Mouse (Mus musculus): ENCODE results near the gene Gimap9.

Gimap9 gene

DNA sequence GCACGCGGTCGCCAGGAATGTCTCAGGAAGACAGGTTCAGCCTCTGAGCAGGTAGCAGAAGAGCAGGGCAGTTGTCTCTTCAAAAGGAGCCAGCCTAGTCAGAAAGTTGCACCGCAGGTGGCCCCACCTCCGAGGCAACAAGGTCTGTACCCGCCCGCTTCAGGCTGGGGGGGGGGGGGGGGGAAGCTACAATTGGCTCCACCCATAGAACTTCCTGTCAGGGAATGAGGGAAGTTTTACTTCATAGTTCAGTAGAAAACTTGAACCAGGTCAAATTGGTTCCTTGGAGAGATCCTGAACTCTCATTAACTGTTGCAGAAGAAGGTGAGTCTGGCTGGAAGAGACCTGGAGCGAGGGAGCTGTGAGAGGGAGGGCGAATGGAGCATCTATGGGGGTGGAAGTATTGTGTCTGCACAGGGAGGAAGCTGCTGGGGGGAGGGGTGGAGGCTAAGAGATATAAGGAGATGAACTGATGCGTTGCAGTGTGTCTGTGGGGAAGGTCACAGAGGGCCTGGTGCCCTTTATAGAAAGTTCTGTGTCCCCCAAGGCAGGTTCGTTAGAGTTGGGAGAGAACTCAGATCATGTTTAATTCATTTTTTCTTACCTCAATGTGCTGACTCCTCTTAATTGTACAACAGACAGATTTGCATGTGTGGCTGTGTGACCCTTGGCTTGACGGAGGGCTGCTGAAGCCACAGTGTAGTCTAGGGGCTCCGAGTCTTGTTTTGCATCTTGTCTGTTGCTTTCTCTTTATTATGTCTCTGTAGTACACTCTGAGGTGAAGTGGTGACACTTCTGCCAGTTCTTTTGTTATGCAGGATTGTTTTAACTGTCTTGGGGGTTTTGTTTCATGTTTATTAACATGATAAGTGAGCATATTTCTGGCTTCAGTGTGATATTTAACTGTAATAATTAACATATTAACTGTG, at the start of gene Gimap9:
Gene Gimap9 (plus strand): TSS at position 199 of the 929 bp plus-strand sequence.
- peak; percentile 40 to 49 for DNase-seq

DNA sequence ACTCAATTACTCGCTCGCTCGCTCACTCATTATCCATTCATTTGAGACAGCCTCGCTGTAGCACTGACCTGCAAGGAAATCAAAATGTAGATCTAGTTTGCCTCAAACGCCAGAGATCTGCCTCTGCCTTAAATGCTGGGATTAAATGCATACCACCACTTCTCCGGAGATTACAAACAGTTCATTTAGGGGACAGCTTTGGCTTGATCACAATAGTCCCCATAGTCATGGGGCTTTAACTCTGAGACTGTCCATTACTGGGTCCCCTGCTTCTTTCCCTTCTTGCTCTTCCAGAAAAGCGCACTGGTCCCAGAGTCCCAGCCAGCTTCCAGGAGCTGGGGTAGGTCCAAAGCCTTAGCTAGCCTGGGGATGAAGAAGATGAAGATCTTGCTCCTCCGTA, 49.5 kb upstream of the Gimap9 start, which contains the start of gene AI854703:
Gene AI854703 (plus strand): TSS at position 301 of the 400 bp plus-strand sequence.
- no peak for DNase-seq

DNA sequence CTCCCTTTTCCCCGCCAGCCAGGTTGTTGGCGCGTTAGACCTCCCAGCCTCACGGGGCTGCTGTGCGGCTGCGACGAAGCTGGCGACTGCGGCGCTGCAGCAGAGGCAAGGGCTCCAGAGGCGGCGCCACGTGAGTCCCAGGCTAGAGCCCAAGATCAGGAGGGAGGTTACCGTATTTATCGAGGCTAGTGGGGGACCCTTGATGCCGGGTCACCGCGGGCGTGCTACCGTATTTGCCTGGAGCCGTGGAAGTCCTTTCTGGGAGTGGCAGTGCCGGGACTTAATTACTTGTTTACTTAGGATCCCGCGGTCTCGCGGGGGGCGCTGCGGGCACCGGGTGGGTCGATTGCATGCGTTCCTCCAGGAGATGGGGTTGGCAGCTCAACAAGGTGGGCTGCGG, 48.9 kb upstream of the Gimap9 start:
- peak; percentile 20 to 23 for DNase-seq

DNA sequence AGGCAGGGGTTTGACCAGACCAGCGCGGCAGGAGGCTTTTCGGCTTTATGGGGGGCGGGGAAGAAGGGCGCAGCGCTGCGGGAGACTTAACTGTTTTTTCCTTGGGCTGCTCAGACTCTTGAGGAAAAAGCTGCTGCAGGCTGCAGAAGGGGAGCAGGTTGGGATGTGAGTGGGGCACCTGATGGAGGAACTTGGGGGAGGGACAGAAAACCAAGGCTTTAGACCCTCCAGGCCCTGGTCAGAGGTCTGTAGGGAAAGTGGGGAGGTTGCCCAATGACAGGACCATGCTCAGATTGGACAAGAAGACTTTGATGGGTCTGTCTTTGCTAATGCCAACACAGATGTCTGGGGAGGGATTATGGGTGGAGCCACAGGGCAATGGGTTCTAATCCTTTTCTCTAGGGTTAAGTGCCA, 48.4 kb upstream of the Gimap9 start:
- DNase-seq, result no peak

DNA sequence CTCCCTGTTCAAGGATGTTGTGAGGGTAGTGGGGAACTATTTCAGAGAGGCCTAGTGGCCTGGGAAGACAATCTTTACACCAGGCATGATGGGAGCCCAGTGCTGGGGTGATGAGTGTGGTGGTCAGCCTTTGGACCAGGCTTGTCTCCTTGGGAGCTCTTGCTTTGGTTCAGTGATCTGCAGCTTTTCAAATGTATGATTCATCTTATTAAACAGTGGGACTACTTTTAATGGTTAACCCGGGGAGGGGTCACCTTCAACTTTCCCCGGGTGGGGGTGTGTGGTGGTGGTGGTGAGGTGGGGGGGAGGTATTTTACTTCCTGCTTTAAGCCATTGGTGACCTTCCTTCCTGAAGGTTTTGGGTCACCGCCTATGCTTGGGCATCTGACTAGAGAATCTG, 47.6 kb upstream of the Gimap9 start:
- DNase-seq, result no peak

DNA sequence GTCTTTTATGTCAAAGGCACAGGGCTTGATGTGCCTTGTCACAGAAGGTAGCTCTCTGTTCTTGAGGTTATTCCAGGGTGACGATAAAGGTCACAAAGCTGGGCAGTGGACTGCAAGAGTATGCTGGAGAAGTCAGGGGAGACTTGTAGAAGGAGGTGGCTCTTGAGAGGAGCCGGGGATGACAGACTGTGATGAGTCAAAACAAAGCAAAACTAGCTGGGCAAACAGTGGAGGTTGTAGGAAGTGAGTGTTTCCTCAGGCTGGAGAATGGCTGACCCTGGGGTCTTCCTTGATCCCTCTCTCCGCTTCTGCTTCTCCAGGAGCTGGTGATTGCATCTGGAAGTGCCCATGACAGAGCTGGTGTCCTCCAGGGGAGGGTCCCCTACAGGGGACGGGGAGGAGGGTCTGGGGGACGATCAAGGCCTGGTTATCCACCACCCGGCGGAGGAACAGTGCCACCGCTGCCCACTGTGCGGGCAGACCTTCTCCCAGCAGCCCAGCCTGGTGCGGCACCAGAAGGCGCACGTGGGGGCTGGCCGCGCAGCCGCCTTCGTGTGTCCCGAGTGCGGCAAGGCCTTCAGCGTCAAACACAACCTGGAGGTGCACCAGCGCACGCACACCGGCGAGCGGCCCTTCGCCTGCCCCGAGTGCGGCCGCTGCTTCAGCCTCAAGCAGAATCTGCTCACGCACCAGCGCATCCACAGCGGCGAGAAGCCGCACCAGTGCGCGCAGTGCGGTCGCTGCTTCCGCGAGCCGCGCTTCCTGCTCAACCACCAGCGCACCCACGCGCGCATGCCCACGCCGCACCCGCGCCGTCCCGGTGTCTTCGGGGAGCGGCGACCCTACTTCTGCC, 46.9 kb upstream of the Gimap9 start:
- DNase-seq, result no peak

DNA sequence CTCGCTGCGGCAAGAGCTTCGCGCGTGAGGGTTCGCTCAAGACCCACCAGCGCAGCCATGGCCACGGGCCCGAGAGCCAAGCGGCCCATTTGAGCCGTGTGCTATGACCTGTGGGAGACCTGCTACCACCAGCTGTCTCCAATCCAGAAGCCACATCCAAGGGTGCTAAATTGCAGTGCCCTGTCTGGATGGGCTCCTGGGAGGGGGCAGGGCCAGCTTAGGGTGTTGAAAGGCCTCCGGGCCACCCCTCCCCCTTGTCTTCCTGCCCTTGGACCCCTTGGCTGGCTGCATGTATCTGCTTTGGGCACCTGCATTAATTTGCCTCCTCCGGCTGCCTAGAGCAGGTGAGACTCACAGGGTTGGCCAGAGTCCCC, 46.3 kb upstream of the Gimap9 start:
- DNase-seq, result no peak

DNA sequence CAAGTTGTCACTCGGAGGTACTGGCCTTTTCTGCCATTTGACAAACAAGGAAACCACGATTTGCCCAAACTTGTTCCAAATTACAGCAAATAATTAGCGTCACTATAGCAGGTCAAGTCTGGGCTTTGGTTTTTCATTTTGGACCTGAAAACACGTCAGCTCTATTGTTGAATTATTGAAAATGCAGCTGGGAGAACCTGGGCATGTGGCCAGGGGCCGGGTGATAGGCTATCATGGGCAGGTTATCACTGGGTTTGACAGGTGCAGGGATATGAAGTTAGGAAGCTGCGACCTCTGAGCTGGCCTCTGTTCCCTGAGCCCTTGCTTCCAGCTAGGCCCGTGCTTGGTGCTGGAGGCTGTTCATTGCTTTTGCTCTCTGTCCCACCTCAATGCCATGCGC, 45.1 kb upstream of the Gimap9 start:
- no peak for DNase-seq

DNA sequence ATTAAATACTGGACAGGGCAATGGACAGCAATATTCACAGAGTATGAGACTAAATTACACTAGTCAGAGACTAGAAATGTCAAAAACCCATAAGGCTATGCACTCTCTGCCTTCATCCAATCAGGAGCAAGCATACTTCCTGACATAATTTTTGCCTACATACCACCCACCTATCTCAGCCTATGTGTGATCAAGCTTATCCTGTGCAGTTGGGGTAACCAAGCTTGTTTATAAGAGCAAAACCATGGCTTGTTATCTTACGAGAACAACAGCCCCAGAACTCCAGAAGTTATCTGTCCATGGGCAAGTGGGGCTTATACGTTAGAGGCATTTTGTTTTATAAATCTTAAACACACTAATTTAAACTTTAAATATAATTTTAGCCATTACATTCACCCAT, 40.8 kb upstream of the Gimap9 start:
- no peak for DNase-seq

DNA sequence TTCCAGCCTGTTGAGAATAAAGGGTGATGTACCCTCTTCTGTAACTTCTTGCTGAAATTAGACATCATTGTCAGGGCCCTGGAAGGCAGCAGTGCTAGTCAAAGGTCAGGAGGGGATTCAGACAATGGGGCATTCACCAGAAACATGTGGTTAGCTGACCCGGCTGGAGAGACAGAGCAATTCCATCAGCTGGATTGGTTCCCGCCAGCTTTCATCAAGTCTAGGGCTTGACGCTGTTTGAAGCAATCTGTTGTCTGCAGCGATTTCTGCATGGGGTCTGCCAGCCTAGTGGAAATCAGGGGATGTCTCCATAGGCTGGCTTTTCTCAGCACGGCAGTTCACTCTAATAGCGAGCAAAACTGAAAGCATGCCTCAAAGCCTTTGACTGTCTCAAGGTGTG, 39.4 kb upstream of the Gimap9 start:
- no peak for DNase-seq

DNA sequence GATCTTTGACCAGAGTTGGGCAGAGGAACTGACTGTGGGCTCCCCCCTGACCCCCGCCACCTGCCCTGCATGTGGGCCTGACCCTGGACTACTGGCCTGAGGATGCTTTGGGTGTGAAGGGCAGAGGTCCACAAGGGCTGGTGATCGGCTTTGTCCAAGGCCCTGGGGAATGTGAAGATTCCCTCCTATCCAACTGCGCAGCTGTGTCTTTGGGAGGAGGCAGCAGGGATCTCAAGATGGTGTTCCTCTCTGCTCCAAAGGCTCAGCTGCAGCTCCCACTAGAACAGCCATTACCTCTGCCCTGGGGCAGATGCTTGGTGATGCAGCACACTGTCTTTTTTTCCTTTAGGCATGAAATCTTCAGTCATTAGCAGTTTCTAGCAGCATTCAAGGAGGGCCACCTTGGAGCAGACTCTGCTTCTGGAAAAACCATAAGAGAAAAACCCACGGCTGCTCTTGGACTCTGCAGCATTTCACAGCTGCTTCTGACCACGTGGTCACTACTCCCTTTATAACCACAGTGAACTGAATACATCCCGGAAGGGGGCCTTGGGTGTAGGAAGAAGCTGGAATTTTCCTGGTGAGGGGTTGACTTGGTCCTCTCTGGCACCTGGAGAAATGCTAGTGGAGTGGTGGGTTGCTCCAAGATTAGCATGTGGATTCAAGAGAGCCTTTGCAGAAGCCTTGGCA, 38.0 kb upstream of the Gimap9 start:
- DNase-seq, result no peak

DNA sequence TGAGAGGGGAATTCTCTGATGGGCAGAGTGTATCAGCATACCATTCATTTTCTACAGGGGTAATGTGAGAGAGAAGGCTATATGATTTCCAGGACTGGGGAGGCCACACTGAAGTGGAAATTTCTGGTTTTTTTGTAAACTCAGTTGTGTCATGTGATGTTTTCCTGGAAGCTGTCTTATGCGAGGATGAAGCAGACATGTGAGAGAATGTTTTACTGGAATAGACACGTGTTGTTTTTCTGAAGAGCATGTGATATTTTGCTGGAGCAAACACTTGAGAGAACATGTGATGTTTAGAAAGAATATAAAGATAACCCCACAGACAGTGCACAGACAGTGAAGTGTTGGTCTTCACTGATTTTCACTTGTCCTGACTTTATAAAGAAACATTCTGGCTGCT, 37.4 kb upstream of the Gimap9 start:
- DNase-seq, result no peak

DNA sequence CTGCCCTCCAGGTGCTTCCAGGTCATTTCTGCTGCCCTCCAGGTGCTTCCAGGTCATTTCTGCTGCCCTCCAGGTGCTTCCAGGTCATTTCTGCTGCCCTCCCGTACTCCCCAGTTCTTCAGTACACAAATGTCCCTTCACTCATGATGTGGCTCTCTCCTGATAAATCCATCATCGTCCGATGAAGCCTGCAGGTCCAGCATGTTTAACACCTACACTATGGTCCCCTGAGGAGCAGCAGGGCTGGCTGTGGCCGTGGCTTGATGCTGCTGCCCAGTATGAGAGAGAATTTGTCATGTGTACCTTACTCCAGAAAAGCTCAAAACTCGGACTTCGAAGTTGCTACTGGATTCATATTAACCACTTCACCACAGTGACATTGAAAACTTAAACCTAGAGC, 34.5 kb upstream of the Gimap9 start:
- no peak for DNase-seq

DNA sequence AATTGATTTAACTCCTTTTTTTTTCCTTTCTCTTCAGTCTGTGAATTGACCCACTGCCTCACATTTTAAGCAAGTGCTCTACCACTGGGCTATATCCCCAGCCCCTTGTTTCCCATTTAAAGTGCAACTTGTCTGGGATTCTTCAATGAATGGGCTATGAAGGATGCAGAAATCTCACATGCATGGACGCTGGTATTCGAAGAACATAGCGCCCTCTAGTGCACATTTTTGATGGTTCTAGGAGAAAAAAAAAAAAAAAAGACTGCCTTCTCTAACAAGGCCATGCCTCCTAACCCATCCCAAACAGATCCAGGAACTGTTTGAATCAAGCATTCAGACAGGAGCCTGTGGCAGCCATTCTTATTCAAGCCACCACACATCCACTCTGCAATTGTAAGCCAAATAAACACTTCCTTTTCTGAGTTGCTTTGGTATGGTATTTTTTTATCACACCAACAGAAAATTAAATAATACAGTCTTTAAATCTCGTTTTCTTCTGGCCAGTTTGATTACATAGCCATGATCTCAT, 33.1 kb upstream of the Gimap9 start:
- DNase-seq, result peak in 1 of 2 experiments; percentile 29

DNA sequence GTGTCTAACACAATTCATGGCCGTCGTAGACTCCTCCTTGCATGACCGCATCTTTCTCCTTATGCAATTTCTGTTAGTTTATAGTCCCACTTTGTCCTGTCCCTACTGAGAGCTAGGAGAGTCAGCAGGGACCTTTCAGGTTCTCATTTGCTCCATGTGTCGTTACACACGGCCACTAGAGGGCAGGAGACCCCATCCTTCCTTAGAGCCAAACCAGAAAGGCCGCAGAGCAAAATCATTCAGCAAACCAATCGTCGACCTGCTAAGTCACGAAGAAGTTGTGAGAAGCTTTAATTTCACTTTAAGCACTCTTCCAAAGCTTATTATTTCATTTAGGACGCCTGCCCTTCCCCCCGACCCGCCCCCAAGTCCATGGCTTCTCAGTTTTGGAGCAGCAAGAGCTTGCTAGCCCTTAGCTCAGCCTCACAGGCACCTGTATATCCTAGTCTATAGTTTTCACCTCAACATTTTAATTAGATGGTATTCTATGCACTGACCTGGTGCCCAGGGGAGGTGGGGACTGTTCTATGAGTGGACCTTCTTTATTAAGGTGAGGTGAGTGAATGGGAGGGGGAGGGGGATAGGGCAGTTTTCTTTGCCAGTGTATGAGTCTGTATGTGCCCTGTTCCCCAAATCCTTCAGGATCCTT, 30.1 kb upstream of the Gimap9 start:
- DNase-seq, result peak; percentile 68 to 75

DNA sequence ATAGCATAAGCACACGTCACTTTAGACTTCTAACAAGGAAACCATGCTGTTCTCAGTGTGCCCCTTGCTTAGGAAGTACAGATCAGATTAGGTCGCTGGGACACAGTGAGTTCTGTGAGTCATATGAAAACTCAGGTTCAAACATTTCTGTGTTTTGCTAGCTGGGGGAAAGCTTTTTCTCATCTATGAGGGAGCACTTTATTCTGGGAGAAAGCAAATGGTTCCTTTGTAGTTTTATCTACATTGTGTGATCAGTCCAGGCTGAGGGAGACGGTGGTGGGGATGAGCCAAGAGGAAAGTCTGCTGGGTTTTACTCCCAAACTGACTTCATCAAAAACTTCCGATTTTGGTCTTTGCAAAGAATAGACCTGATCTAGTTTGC, 29.6 kb upstream of the Gimap9 start:
- no peak for DNase-seq

DNA sequence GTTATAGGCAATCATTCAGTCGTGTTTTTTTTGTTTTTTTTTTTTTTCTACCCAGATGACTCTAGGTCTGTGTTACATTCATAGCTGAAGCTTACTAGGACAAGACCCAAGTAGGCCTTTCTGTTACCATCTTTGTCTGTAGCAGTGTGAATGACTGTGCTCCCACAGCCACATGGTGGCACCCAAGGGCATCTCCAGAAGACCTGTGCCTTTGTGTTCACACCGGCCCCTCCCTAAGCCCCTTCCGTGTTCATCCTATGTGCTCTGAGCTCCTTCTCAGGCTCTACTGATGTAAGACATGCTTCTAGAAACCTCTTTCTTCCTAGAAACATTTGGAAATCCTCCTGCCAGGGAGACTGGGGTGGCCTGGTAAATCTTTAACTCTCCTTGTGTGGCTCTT, 28.9 kb upstream of the Gimap9 start, which contains the start of gene Gimap8:
Gene Gimap8 (plus strand): TSS at position 240 of the 400 bp plus-strand sequence.
- peak; percentile 77 to 79 for DNase-seq

DNA sequence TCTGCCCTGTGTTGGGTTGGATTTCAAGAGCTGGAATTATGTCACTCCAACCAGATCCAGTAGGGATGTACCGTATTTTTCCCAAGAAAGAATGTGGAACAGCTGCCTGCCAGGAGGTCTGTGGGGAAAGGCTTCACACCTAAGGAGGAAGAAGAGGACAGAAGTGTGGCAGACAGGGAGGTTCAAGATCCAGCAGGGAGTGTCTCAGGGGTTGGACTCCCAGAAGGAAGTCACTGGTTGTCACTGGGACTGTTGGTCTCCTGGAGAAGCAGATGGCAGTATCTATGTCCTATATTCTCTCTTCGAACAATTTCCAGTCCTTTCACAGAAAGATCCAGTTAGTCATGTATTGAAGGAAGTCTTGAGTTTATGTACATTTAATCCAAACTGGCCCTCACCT, 28.3 kb upstream of the Gimap9 start:
- DNase-seq, result no peak

DNA sequence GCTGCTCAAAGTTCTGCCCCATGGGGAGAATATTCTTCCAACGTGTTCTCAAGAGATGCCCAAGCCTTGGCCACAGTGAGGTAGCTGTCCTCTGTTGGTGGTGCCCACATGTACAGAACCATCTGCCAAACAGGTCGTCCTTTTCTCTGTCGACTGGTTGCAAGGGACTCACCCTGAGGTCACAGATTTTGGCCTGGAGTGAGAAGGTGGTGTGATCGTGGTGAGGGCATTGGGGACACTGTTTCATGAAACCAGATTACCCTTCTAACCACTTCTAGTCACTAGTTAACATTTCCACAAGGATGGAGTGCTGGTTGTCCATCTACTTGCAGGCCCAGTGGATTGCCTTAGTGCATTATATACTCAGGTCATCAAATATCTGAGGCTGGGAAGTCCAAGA, 27.1 kb upstream of the Gimap9 start:
- no peak for DNase-seq

DNA sequence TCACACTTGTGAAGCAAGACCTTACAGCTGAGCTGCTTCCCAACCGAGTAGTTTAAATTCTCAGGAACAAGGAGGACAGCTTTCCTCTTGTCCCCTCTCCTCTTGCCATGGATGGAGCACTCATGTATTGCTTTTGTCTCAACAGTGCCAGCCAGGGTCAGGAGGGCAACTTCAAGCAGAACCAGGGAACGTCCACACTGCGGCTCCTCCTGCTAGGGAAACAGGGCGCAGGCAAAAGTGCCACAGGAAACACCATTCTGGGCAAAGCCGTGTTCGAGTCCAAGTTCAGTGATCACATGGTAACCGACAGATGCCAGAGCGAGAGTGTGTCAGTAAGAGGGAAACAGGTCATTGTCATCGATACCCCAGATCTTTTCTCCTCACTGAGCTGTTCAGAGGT, 25.9 kb upstream of the Gimap9 start:
- DNase-seq, result no peak

DNA sequence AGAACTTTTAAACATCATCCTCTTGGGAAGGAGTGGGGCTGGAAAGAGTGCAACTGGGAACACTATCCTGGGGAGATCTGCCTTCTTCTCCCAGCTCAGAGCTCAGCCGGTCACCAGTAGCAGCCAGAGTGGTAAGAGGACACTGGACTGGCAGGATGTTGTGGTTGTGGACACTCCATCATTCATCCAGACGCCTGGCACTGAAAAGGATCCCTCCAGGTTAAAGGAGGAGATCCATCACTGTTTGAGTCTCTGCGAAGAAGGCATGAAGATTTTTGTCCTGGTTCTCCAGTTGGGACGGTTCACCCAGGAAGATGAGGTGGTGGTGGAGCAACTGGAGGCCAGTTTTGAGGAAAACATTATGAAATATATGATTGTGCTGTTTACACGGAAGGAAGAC, 17.2 kb upstream of the Gimap9 start:
- DNase-seq, result no peak

DNA sequence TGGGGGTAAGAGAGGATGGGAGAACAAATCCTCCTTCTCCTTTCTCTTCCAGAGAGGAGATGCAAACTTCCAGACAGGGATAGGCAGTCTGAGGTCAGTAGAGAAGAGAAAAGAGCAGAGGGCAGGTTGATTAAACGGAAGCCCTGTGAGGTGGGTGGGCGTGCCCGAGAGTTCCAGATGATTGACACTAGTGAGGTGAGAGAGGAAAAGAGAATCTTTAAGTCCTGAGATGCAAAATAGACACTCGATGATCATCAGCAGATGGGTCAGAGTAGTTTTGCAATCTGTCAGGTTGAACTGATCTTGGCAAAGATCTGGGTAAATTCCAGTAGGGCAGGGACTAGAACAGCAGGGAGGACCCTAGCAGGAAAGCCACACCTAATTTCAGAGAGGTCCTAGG, 11.2 kb upstream of the Gimap9 start:
- no peak for DNase-seq
